Mouse (Mus musculus) cerebellum, adult 11-12 months (tissue): ENCODE results near the gene Ctrb1.
"Not testable (repeated sequence)": the region's sequence is repeated elsewhere in the genome, so short reads cannot be mapped to it uniquely, and the experiment has no call there.

Experiments
- DNase-seq: peaks from one replicate; pipeline ENCODE4 v3.0.0; 2022

The Ctrb1 gene

GRCm38 (mm10) chr8:111680423-111681028 is 10.3 kb downstream of the Ctrb1 start:
- no peak for DNase-seq

- DNase-seq, result no peak
These were observed 12.0 kb downstream of the Ctrb1 start for GRCm38 (mm10) chr8:111678848-111679247.

GRCm38 (mm10) chr8:111678111-111678510 is 12.7 kb downstream of the Ctrb1 start:
- DNase-seq, result peak; percentile 34

GRCm38 (mm10) chr8:111676237-111676636 is 14.6 kb downstream of the Ctrb1 start:
- no peak for DNase-seq

- DNase-seq, result no peak
These were observed 24.1 kb downstream of the Ctrb1 start for GRCm38 (mm10) chr8:111666751-111667150.

- DNase-seq, result peak; percentile 63
These were observed 28.3 kb downstream of the Ctrb1 start for GRCm38 (mm10) chr8:111662473-111662872.

GRCm38 (mm10) chr8:111658819-111659423 is 31.9 kb downstream of the Ctrb1 start:
- DNase-seq, result no peak

GRCm38 (mm10) chr8:111657312-111657854 is 33.4 kb downstream of the Ctrb1 start:
- DNase-seq, result no peak

- DNase-seq, result no peak
These were observed 37.3 kb downstream of the Ctrb1 start for GRCm38 (mm10) chr8:111653524-111653923.

GRCm38 (mm10) chr8:111650651-111651050 is 40.2 kb downstream of the Ctrb1 start:
- DNase-seq, result no peak

GRCm38 (mm10) chr8:111648834-111649233 is 42.0 kb downstream of the Ctrb1 start:
- DNase-seq, result no peak

- no peak for DNase-seq
These were observed 45.1 kb downstream of the Ctrb1 start for GRCm38 (mm10) chr8:111645715-111646114.

- not testable (repeated sequence) for DNase-seq
These were observed 46.3 kb downstream of the Ctrb1 start for GRCm38 (mm10) chr8:111644286-111645051.

- peak; percentile 93 for DNase-seq
These were observed 47.3 kb downstream of the Ctrb1 start, which contains the start of gene Zfp1 for GRCm38 (mm10) chr8:111643264-111644141. Gene Zfp1 (plus strand): TSS chr8:111643401.

- no peak for DNase-seq
These were observed 47.9 kb downstream of the Ctrb1 start for GRCm38 (mm10) chr8:111642939-111643263.

GRCm38 (mm10) chr8:111642496-111642895 is 48.3 kb downstream of the Ctrb1 start:
- DNase-seq, result no peak

- no peak for DNase-seq
These were observed 49.7 kb downstream of the Ctrb1 start for GRCm38 (mm10) chr8:111641064-111641463.

GRCm38 (mm10) chr8:111638086-111638485 is 52.7 kb downstream of the Ctrb1 start:
- no peak for DNase-seq
